Mouse (Mus musculus) spleen, embryonic (tissue): Measurements from ENCODE around the gene Sim2.

Experiments used
- CTCF ChIA-PET: fragments of 350-600 bp; sonication (Branson Sonifier 250); formaldehyde crosslinking; loops from one replicate; lab custom pipeline; 2022; lab: Charles Lee

Sim2 gene

DNA sequence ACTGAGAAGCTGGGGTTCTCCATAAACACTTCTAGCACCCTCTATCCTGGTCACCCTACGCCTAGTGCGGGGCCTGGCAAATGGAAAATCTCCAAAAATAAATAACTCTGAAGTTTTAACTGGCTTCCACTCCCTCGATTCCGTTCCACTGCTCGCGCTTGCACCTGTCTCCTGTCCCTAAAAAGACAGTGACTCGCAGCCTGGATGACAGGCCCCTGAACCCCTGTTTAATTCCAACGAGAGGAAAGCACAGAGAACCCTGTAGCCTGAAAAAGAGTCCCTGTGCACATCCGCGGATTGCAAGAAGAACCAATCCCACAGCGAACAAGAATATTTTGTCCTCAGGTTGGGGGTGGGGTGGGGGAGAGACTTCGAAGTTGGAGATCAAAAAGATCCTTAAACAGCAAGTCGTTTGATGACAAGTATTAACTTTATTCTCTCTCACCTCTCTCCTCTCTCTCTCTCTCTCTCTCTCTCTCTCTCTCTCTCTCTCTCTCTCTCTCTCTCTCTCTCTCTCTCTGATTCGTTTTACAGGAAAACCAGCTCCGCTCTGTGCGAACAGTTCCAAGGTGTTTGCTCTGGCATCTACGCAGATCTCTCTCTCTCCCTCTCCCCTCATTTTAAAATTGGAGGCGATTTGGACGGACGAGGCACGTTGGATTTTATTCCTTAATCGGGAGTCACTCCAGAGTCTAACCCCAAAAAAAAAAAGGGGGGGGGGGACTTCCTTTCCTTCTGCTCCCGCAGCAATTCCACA, 6.2 kb upstream of the Sim2 start:
- CTCF ChIA-PET = interaction anchor here (0.8 kb wide), 1 partner anchor 139 kb away, joined by 17 read pairs; no protein-coding TSS in a partner anchor

DNA sequence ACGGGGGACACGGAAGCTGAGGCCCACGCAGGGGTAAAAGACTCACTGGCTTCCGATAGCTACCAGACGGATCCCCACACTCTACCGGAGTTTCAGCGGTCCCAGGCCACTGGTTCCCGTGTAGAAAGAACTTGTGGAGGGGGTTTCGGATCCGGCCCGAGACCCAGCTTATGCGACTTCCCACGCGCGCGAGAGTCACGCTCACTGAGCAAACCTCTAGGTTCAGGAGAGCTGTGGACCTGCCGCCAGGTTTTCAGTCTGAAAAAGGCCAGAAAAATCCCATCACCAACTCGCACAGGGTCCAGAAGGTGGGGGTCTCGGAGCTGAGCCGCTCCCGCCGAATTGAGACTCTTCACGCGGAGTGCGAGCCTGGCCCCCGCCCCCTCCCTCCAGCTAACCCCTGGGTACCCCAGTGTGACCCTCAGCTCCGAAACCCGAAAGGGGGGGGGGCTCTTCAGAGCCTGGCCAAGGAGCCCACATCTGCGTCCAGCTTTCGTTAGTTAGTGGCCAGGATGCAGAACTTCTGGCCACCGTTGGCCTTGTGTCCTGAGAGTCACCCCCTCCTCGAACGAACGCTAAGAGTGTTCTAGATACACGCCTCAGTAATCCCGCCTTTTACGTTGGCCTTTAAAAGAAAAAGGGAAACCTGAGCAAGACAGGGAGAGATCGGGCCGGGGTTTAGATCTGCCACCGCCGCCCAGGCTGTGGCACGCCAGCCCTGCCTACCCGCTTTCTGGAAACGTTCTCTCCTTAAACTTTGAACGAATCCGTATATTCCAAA, 5.5 kb upstream of the Sim2 start:
- CTCF ChIA-PET = interaction anchor here (0.8 kb wide), 1 partner anchor 140 kb away, joined by 17 read pairs; no protein-coding TSS in a partner anchor

DNA sequence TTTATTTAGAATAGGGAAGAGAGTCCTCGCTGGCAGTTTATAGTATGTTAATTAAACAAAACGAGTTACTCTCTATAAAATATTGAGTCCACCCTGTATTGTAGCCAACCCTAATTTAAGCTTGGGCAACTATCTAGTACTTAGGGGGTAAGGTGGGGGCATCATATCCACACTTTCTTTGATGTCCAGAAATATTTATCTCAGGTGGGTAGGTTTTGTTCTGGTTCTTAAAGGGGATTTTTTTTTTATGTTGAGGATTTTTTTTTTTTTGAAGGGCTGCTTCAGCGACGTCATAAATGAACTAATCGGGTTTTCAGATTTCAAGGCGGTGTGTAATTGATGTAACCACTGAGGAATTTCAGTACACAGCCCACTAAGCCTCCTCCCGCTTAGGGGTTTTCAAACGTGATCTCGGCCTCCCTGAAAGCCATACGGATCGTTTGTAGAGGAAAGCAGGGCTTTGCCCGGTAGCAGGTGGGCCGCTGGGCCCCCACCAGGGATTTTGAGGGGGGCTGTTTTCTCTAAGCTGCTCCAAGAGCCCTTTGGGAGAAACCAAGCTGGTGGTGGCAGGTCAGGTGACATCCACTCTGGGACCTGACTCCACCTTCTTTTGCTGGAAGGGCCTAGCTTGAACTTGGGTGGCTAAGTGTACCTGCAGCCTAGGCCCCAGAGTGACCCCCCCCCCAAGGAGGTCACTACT, 4.7 kb upstream of the Sim2 start:
- CTCF ChIA-PET = no interaction called here

DNA sequence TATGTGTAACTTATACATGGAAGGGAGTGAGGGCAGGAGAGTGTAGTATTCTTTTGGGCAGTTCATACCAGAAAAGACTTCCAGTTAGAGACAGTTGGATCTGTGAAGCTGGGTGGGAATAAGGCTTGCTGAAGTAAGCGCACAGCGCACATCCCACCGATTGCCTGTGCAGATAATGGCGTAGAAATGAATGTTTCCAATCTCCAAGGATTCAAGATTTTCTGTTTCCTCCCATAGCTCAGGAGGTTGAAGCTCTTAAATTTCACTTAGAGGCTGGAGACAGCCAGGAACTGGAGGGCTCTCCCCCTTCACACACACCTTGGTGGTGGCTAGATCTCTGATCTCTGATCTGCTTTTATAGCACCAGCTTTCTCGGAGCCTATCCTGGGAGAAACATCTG, 3.1 kb upstream of the Sim2 start:
- CTCF ChIA-PET = no interaction called here

DNA sequence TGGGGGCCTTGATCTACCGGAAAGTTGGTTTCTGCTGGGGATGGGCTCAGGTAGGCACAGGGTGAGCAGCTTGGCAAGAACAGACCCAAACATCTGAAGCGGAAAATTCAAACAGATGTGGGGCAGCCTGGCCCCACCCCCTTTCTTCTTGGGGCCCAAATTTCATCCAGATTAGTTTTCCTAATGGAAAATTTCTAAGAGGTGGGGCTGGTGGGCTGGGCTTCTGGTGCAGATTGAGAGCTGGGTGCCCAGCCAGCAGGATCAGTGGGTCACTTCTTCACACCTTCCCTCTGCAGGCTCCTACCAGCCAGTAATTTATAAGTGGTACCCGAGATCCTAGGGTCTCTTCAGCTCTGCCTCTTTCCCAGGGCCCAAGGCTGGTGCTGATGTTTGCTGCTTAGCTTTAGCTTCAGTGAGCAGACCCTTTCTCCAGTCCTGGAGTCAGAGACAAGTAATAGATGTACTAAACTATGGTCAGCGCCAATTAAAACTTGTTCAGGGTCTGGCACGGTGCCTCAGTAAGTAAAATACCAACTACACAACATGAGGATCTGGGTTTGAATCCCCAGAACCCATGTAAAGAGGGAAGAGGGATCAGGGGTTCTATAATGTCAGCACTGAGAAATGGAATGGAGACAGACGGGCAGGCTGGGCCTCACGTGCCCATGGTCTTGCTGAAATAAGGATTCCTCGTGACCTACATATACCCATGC, 2.6 kb upstream of the Sim2 start:
- CTCF ChIA-PET = no interaction called here

DNA sequence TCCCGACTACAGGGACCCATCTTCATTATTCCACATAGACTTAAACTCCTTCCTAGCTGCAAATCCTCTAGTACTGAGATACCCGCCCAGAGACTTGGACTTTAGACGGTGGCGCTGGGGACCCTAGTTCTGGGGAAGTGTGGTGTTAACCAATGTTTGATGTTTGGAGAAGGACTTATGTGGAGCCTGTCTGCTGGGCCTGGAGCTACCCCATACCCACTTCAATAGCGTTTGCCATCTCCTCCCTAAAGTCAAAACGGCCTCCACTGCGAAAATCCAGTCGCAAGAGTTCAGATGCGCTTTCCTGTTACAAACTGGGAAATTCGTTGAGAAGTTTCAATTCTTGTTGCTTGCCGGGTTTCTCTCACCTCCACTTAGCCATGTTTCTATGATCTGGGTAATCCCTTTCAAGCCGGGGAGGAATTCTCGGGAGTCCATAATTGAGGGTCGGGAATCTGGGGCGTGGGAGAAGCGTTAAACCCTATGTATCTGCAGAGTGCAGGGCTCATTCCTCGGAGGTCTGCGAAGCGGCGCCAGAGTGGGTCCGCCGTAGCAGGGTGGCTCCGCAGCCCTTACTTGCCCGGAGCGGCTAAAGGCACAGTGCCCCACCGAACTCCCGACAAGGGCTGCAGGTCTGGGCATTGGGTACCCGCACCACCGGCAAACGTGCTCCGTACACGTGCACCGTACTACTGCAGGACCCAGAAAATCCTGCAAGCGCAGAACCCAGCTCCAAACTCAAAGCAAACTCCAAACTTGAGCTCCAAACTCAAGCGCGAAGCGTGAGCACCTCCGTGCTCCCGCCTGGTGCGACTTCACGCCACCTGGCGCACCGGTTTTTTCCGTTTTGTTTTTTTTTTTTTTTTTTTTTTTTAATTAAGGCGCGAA, 1.5 kb upstream of the Sim2 start:
- CTCF ChIA-PET = no interaction called here

DNA sequence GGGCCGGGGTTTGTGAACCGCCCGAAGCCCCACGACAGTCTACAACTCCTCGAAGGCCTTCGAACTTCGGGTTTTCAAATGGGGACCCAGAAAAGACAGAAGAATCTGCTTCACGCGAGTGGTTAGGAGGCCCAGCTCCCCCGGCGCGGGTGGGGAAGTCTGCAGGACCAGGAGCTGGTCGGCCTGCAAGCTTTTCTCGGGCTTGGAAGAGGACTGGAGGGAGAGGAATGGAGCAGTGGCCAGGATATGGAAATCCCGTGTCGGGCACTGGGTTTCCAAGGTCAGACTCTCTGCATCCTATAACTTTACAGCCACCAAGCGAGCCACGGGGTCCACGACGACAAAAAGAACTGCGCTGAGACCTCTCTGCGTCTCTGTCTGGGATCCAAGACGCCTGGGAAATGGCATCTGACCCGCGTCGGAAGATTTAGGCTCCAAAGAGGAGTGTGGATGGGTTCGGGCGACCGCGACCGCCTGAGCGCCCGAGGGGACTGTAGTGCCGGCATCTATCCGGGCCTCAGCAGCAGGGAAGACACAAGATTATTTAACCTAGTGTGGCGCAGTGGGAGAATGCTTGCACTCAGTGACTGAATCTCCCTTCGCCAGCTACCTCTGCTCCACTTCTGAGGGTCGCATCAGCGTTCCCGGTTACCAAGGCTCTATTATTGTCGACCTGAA, 744 bp upstream of the Sim2 start:
- CTCF ChIA-PET = no interaction called here

DNA sequence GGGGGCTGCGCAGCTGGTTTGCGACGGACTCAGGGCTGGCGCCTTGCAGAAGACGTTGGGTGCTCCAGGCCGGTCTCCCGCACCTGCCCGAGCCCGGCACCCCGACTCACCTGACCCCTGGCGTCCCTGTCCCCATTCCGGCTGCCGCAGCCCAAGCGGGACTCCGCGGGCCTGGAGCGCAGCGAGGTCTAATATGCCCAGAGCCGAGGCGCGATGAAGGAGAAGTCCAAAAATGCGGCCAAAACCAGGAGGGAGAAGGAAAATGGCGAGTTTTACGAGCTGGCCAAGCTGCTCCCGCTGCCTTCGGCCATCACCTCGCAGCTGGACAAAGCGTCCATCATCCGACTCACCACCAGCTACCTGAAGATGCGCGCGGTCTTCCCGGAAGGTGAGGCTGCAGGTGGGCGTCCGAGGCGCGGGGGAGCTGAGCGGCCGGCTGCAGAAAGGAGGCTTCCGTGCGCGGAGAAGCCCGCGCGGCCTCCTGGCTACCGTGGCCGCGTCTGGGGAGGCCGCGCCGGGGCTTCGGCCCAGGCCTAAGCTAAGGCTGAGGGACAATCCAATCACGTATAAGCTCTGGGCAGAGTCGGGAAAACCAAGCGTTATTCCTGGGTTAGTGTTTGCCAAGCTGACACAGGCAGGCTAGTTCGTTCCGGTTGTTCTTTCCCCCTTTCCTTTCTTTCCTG, 1.0 kb downstream of the Sim2 start:
- CTCF ChIA-PET = interaction anchor here (1.1 kb wide), 1 partner anchor 17 kb away, joined by 16 read pairs; no protein-coding TSS in a partner anchor

DNA sequence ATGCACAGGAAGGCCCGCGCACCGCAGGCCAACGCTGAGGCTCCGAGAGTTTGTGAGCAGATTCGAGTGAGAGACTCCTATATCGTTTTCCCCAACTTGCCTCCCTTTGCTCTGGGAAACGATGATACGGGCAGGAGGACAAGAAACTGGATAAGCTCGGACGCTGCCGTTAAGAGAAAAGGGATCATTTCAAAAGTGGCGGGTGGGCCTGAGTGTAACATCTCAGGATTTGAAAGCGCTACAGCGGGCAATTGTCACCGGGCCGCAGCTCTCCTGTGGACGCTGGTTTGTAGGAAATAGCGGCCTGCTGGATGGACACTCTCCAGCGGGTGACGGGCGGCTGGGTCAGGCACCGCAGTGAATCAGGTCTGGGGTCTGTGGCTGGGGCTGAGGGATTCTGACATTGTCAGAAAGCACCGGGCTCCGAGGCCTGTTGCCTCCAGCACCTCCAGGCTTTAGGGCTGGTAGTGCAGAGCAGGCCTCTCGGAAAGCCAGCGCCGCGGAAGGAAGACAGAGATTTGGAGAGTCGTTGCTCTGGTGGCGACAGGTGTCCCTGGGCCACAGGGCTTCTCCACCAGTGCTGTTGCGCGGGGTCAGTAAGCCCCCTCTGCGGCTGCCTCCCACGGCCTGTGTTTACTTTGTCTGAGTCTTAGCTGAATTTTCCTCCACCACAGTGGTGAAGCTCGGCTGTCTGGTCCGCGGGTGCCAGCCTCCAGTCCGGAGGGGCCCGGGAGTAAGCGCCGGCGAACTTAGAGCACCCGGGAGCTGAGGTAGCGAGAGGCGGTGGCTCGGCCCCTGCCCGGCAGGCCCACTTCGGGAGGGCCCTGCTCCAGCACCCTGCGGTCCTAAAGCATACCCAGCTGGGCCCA, 2.2 kb downstream of the Sim2 start:
- CTCF ChIA-PET = interaction anchor here (0.7 kb wide), 1 partner anchor 300 kb away, joined by 9 read pairs; no protein-coding TSS in a partner anchor

DNA sequence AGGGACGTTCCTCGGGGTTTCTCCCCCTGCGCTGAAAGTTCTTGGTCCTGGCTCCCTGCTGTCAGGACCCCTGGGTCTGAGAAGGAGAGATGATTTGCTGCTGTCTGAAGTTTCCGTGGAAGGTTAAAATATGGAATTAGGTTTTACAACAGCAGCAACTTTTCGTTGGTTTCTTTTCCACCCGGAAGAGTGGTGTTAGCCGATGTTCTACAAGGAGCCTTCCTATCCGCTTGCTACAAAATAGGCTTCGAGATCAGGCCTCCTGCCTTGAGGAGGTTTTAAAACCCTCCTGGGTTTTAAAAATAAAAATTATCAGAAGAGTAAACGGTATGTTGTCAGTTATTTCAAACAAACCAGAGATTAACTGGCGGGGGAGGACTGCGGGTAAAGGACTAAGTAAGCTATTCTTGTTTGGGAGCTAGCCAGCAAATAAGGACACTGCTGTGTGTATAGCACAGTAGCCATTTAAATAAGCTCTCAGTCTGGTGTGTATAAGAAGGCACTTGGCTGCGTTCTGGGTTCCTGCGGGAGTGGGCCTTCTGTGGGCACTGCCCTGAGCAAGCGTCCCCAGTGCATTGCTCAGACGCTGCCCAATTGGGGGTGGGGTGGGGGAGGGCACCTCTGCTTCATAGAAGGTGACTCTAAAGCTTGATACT, 3.0 kb downstream of the Sim2 start:
- CTCF ChIA-PET = interaction anchor here (0.5 kb wide), 1 partner anchor 402 kb away, joined by 3 read pairs; no protein-coding TSS in a partner anchor

DNA sequence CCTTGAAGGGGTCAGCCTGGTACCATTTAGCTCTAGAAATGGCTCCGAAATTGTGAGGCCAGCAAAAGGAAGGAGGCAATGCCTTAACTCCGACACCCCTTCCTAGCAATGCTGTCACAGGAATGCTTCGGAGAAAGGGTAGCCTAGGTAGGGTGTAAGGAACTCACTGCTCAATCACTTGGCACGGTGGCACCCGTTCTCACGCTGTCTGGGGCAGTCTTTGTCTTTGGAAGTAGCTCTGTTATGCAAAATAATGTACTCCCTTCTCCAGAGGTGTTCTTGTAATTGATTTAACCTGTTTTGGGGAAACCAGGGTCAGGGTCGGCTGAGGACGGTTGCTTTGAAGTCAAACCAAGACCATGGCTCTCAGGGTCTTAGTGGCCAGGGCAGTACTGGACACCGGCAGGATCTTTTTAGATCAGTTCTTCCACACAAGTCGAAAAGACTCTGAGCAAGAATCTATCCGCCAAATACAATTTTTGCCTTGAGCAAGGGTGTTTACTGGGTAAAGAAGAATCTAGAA, 3.6 kb downstream of the Sim2 start:
- CTCF ChIA-PET = interaction anchor here (0.5 kb wide), 1 partner anchor 402 kb away, joined by 3 read pairs; no protein-coding TSS in a partner anchor

DNA sequence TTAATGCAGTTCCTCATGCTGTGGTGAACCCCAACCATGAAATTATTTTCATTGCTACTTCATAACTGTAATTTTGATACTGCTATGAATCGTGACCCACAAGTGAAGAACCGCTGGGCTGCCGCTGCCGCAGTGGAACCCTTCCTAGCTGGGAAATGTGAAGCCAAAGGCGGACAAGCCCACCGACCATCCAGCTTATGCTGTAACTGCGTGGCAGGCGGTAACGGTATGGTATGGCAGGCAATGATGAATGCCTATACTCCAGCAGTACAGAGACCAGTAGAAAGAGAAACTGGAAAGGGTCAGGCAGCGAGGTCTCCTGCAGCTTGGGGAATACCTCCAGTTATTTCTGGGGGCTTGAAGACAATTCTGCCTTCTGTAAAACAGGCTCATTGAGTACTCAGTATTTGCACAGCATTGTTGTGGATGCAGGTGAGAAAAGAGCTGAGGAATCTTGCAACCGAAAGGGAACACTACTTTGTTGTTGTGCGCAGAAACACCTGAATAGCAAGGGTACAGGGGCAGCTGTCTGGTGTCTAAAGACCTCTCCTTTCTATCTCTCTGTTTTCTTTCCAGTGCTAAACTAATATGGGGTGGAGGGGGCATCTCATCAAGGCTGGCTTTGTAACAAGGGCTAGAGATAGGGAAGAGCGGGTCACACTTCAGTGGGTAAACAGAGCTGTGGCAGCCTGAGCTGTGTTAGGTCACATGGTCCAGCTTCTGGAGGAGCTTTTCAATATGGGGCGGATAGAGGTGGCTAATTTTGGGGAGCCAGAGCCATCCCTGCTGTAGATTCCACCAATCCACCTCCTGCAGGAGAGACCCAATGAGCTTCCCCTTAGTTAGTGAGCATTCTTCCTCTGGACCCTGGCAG, 4.3 kb downstream of the Sim2 start:
- CTCF ChIA-PET = no interaction called here

DNA sequence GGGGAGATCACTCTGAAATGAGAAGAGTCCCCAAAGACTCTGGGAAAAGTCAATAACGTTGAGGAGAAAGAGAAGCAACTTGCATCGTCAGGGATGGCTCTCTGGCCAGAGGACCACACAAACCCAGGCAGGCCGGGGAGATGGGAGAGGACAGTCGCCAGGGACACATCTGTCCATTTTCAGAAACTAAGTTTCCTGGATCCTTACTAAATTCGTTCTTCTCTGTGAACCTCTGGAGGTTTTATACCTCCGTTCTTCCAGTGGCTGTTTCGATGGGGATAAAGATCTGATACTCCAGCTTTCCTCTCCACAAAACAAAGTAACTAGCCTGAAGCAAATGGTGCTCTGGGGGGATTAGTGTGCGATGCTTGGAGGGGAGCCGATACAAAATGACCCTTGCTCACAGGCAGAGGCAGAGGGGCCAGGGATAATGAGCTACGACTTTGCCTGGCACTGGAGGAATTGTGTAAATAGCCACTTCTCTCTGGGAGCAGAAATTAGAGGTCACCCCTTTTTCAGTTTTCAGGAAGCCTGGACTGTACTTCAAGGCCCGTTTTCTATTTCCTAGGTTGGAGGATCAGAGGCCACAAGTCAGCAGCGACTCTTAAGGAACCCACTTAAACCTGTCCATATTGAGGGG, 7.9 kb downstream of the Sim2 start:
- CTCF ChIA-PET = no interaction called here

DNA sequence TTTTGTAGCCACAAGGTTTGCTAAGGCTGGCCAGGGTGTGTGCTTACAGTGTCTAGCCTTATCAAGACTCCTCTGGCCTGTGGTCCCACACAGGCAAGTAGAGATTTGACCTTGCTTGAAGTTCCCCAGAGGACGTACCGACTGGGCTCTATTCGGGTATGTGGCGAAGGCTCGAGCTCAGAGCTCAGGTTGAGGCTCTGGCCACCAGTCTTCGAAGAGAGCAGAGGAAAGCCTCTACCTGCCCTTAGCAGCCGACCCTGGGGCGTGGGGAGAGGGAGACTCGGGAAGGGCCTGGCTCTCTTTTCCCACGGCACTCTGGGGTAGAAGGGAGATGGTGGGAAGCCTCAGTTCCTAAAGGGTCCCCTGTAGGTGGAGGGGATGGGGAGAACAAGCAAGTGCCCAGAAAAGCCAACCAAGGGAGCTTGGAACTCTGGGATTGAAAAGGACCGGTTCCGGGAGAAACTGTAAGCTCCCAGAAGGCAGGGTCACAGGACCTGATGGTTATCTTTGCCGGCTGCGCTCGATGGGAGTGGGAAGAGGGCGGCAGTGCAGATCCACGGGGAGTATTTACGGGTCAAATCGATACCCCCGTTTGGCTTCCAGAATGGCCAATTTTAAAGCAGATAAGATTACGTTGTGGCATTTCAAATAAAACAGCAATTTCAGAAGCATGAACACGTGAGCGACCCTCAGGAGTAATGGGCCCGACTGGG, 8.6 kb downstream of the Sim2 start:
- CTCF ChIA-PET = no interaction called here
